In the genomic region with DNA sequence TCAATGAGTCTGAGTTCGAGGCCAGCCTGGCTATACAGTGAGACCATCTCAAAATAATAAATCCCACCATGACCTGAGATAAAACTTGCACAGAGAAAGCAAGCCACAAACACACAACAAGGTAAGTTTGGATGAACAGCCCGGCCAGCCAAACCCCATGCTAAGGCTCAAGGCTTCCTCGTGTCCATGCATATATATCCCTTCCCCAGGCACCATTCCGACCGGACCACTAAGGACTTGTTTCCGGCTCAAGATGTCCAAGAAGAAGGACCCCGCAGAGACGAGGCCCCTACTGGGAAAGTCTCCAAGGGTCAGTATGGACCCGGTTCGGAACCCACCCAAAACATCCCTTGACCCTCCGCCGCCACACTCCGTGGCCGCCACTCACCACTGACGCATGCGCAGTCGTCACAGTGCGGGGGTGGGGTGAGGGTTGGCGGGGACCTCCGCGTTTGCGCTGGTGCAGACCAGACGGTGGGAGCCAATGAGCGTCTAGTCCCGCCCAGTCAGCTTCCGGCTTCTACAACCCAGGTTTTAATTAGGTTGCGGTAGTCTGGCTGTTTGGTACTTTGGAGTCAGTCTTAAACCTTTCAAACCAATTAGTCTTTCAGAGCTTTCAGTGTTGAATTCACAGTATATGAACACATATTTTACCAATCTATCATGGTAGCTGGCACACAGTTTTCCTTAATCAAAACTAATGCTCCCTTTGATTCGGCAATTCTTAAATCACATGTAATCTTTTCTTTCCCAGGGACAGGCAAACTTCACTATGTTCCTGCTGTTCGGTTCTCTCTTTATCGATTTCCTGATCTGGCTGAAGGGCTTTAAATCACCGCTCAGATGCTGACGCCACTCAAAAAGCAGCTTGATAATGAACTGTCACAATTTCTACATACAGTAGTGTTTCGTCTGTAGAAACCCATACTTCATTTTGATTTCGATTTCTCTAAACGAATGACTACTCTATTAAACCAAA, we compare ENCODE assay signal across 7 mouse cellular contexts. TPM values are rescaled to one million over a fixed set of nuclear protein-coding genes. Genes with fewer than 3 reads are reported as not detected.
A peak's percentile ranks its signal among the peaks of the same experiment; 100 is the strongest.
DNase-seq lines count a peak whose midpoint lies in the region; ATAC-seq and TF ChIP-seq lines count a peak whose summit lies in the region.

Gene Eef1akmt1, minus strand, starts transcription at position 458 of the 979 bp plus-strand sequence.

- ATAC-seq in intestine, postnatal 0 days, result peak; percentile 98
- ATAC-seq in midbrain, embryonic 12.5 days (ENCODE audit: low FRiP score, low read depth), result peak; percentile 99

- TF ChIP-seq CTCF in intestine, postnatal 0 days (IDR thresholded peaks at IDR 0.05; ENCODE audit: low read depth), result no peak
- TF ChIP-seq CTCF in small intestine, adult 2 months (IDR thresholded peaks at IDR 0.05; ENCODE audit: extremely low read depth, insufficient read length, insufficient replicate concordance, low read depth, low read length), result no peak

- no peaks in the 10 kb centered on the region for H3K9me3 ChIP-seq in embryonic facial prominence, embryonic 10.5 days
- H3K9me3 ChIP-seq in intestine, postnatal 0 days (ENCODE audit: control insufficient read depth), result 0 out of 2 replicates have a peak, but pooled peaks cover 4% of the 10 kb centered on the region
- no peaks in the 10 kb centered on the region for H3K9me3 ChIP-seq in midbrain, embryonic 12.5 days

- peak within 1 kb of the TSS; percentile 91 for H3K27ac ChIP-seq in embryonic facial prominence, embryonic 10.5 days (replicated peaks)
- peak within 1 kb of the TSS; percentile 30 for H3K27ac ChIP-seq in intestine, postnatal 0 days (ENCODE audit: low read depth, low read length)
- peak within 1 kb of the TSS; percentile 58 for H3K27ac ChIP-seq in midbrain, embryonic 12.5 days (replicated peaks)
- H3K27ac ChIP-seq in small intestine, adult 2 months (ENCODE audit: insufficient read depth, low read depth, low read length), result peak within 1 kb of the TSS; percentile 67

- H3K4me3 ChIP-seq in embryonic facial prominence, embryonic 10.5 days, result peak within 1 kb of the TSS; percentile 74
- peak within 1 kb of the TSS; percentile 66 for H3K4me3 ChIP-seq in intestine, postnatal 0 days (ENCODE audit: low read depth, low read length)
- peak within 1 kb of the TSS; percentile 55 for H3K4me3 ChIP-seq in midbrain, embryonic 12.5 days
- H3K4me3 ChIP-seq in small intestine, adult 2 months (ENCODE audit: low read depth, low read length), result peak within 1 kb of the TSS; percentile 74

- intact Hi-C loops in left cerebral cortex, postnatal 4 days (cut with DNase I), result no loop called here

- H3K36me3 ChIP-seq in embryonic facial prominence, embryonic 10.5 days (replicated peaks), result peaks cover 15% of the 10 kb centered on the region
- no peaks in the 10 kb centered on the region for H3K36me3 ChIP-seq in intestine, postnatal 0 days (ENCODE audit: control insufficient read depth, insufficient read depth)
- peaks cover 9% of the 10 kb centered on the region; the same call in 1 of the 2 replicates for H3K36me3 ChIP-seq in midbrain, embryonic 12.5 days
- H3K36me3 ChIP-seq in small intestine, adult 2 months (ENCODE audit: control insufficient read depth, insufficient read depth, low read length), result no peaks in the 10 kb centered on the region

- peak; percentile 99 for DNase-seq in adrenal gland, postnatal 10 days
- peak; percentile 96 for DNase-seq in embryonic facial prominence, embryonic 10.5 days (ENCODE audit: low spot score)
- DNase-seq in gonadal fat pad, adult 2 months (ENCODE audit: low read depth), result peak; percentile 55
- peak; percentile 98 for DNase-seq in left cerebral cortex, postnatal 4 days

- 10% methylated on average over 35 of the region's 35 CpGs for WGBS in embryonic facial prominence, embryonic 10.5 days
- WGBS in intestine, postnatal 0 days, result 6% methylated on average over 35 of the region's 35 CpGs
- WGBS in midbrain, embryonic 12.5 days, result 10% methylated on average over 35 of the region's 35 CpGs
- 2% methylated on average over 35 of the region's 35 CpGs for WGBS in small intestine, adult 2 months

- peak; percentile 68 for TF ChIP-seq POLR2A in small intestine, adult 2 months (IDR thresholded peaks at IDR 0.05; ENCODE audit: low read depth, low read length)

- H3K4me1 ChIP-seq in embryonic facial prominence, embryonic 10.5 days, result peaks cover 9% of the 10 kb centered on the region
- no peaks in the 10 kb centered on the region for H3K4me1 ChIP-seq in intestine, postnatal 0 days (replicated peaks; ENCODE audit: control insufficient read depth, insufficient read depth, low read length)
- H3K4me1 ChIP-seq in midbrain, embryonic 12.5 days, result peaks cover 6% of the 10 kb centered on the region; the same call in 1 of the 2 replicates
- H3K4me1 ChIP-seq in small intestine, adult 2 months (ENCODE audit: control insufficient read depth, insufficient read depth, insufficient read length, low read length), result peaks cover 2% of the 10 kb centered on the region; the same call in 1 of the 2 replicates

- H3K9ac ChIP-seq in intestine, postnatal 0 days (ENCODE audit: low read depth, low read length), result peak within 1 kb of the TSS; percentile 60
- peak within 1 kb of the TSS; percentile 70 for H3K9ac ChIP-seq in midbrain, embryonic 12.5 days (replicated peaks)

- no peaks in the 10 kb centered on the region for H3K27me3 ChIP-seq in embryonic facial prominence, embryonic 10.5 days (replicated peaks; ENCODE audit: low read depth, poor library complexity, severe bottlenecking)
- H3K27me3 ChIP-seq in intestine, postnatal 0 days (replicated peaks; ENCODE audit: control insufficient read depth, insufficient read depth, low read length), result no peaks in the 10 kb centered on the region
- no peaks in the 10 kb centered on the region for H3K27me3 ChIP-seq in midbrain, embryonic 12.5 days
- H3K27me3 ChIP-seq in small intestine, adult 2 months (ENCODE audit: control insufficient read depth, insufficient read depth, low read length), result no peaks in the 10 kb centered on the region

- peak within 1 kb of the TSS; percentile 73 for H3K4me2 ChIP-seq in intestine, postnatal 0 days (replicated peaks; ENCODE audit: low read depth)
- peak within 1 kb of the TSS; percentile 59 for H3K4me2 ChIP-seq in midbrain, embryonic 12.5 days (replicated peaks)

RNA-seq across cellular contexts. Expression of gene Eef1akmt1, which starts in this region (rescaled TPM):
- 10 to 100 TPM; 32.3 to 34.6 TPM for total RNA-seq in adrenal gland, postnatal 10 days (2021)
- polyA plus RNA-seq in embryonic facial prominence, embryonic 10.5 days (2016; fragmentation: Nextera tagmentation; extraction: Ambion mirVana), result 107 and 112 TPM in 2 replicates
- 16.7 and 31.8 TPM in 2 replicates for polyA plus RNA-seq in gonadal fat pad, adult 2 months (2012; rRNA removed)
- polyA plus RNA-seq in intestine, postnatal 0 days (2015; fragmentation: Nextera tagmentation; extraction: Ambion mirVana), result 53.2 and 56.6 TPM in 2 replicates
- total RNA-seq in left cerebral cortex, postnatal 4 days (2021), result 10 to 100 TPM; 29.4 to 29.6 TPM
- 72.0 and 79.2 TPM in 2 replicates for polyA plus RNA-seq in midbrain, embryonic 12.5 days (2016; fragmentation: Nextera tagmentation; extraction: Ambion mirVana)
- polyA plus RNA-seq in small intestine, adult 2 months (2012; rRNA removed), result 3.0 and 3.8 TPM in 2 replicates

Comparison
In these comparisons a context has a peak if more than half of its experiments do, and no peak if none do; other contexts are left out.
1. Peak in every context shown above with its lines: DNase-seq, ATAC-seq, H3K4me3 ChIP-seq and H3K27ac ChIP-seq.
2. H3K27ac ChIP-seq: peak in every context shown above with its lines; median percentile 91 in embryonic facial prominence, embryonic 10.5 days; 67 in small intestine, adult 2 months; 58 in midbrain, embryonic 12.5 days; 30 in intestine, postnatal 0 days.